Mouse (Mus musculus): ENCODE data around the gene Ugt1a7c. TPM values are rescaled to one million over a fixed set of nuclear protein-coding genes. Genes with fewer than 3 reads are reported as not detected.
"Not testable (repeated sequence)": the region's sequence is repeated elsewhere in the genome, so short reads cannot be mapped to it uniquely, and the experiment has no call there.

Ugt1a7c gene
- polyA plus RNA-seq, 1 experiment from 2014 or later, result 0.70 TPM

GRCm38 (mm10) chr1:88129091-88129490 is 34.2 kb downstream of the Ugt1a7c start:
- H3K36me3 ChIP-seq (replicated peaks); H3K27ac ChIP-seq; H3K9ac ChIP-seq; H3K4me2 ChIP-seq; H3K27me3 ChIP-seq; H3K4me1 ChIP-seq; H3K4me3 ChIP-seq (replicated peaks); H3K9me3 ChIP-seq; ATAC-seq (ENCODE audit: low FRiP score): not testable (repeated sequence)
- 92% methylated on average over 2 of the region's 2 CpGs for WGBS

- not testable (repeated sequence) for H3K4me3 ChIP-seq (replicated peaks); H3K27me3 ChIP-seq; H3K9me3 ChIP-seq; H3K9ac ChIP-seq; H3K4me2 ChIP-seq; H3K36me3 ChIP-seq (replicated peaks); ATAC-seq (ENCODE audit: low FRiP score); H3K4me1 ChIP-seq; H3K27ac ChIP-seq
- WGBS, result 97% methylated on average over 1 of the region's 1 CpGs
These were observed 35.4 kb downstream of the Ugt1a7c start for GRCm38 (mm10) chr1:88130223-88130622.

GRCm38 (mm10) chr1:88133908-88134456 is 39.1 kb downstream of the Ugt1a7c start:
- H3K4me2 ChIP-seq, result no peak overlapping the region
- no peaks in the 10 kb centered on the region for H3K27me3 ChIP-seq
- ATAC-seq (ENCODE audit: low FRiP score), result no peak
- H3K9ac ChIP-seq, result no peak overlapping the region
- 54% methylated on average over 3 of the region's 3 CpGs for WGBS
- H3K36me3 ChIP-seq (replicated peaks), result no peaks in the 10 kb centered on the region
- no peak overlapping the region for H3K4me3 ChIP-seq (replicated peaks)
- H3K27ac ChIP-seq, result 0 out of 2 replicates have a peak overlapping the region, but pooled peaks have one; percentile 37
- peaks cover 10% of the 10 kb centered on the region for H3K4me1 ChIP-seq
- H3K9me3 ChIP-seq, result no peaks in the 10 kb centered on the region

GRCm38 (mm10) chr1:88134457-88135011 is 39.7 kb downstream of the Ugt1a7c start, which contains the start of gene Ugt1a6a:
TSS of gene Ugt1a6a (plus strand) at chr1:88134809.
- not testable (repeated sequence) for ATAC-seq (ENCODE audit: low FRiP score)
- H3K27ac ChIP-seq, result 0 out of 2 replicates have a peak within 1 kb of the TSS, but pooled peaks have one; percentile 37
- 37% methylated on average over 5 of the region's 5 CpGs for WGBS

GRCm38 (mm10) chr1:88135229-88135904 is 40.5 kb downstream of the Ugt1a7c start:
- not testable (repeated sequence) for ATAC-seq (ENCODE audit: low FRiP score); H3K4me3 ChIP-seq (replicated peaks); H3K36me3 ChIP-seq (replicated peaks); H3K27ac ChIP-seq; H3K9me3 ChIP-seq; H3K9ac ChIP-seq; H3K27me3 ChIP-seq; H3K4me1 ChIP-seq; H3K4me2 ChIP-seq
- 87% methylated on average over 6 of the region's 6 CpGs for WGBS

More at GRCm38 (mm10) chr1:88134457-88135011, 39.7 kb downstream of the Ugt1a7c start, which contains the start of gene Ugt1a6a:
- H3K4me2 ChIP-seq; H3K27me3 ChIP-seq; H3K4me3 ChIP-seq (replicated peaks); H3K4me1 ChIP-seq; H3K36me3 ChIP-seq (replicated peaks); H3K9me3 ChIP-seq; H3K9ac ChIP-seq: not testable (repeated sequence)

GRCm38 (mm10) chr1:88136646-88137045 is 41.8 kb downstream of the Ugt1a7c start:
- 81% methylated on average over 2 of the region's 2 CpGs for WGBS
- no peak overlapping the region for H3K27ac ChIP-seq
- H3K4me1 ChIP-seq, result peaks cover 10% of the 10 kb centered on the region
- H3K27me3 ChIP-seq, result no peaks in the 10 kb centered on the region
- no peaks in the 10 kb centered on the region for H3K36me3 ChIP-seq (replicated peaks)
- no peak for ATAC-seq (ENCODE audit: low FRiP score)
- no peak overlapping the region for H3K9ac ChIP-seq
- no peak overlapping the region for H3K4me2 ChIP-seq
- H3K9me3 ChIP-seq, result no peaks in the 10 kb centered on the region
- no peak overlapping the region for H3K4me3 ChIP-seq (replicated peaks)

- no peak overlapping the region for H3K27ac ChIP-seq
- H3K4me2 ChIP-seq, result no peak overlapping the region
- peaks cover 10% of the 10 kb centered on the region for H3K4me1 ChIP-seq
- H3K9ac ChIP-seq, result no peak overlapping the region
- no peaks in the 10 kb centered on the region for H3K36me3 ChIP-seq (replicated peaks)
- no peaks in the 10 kb centered on the region for H3K27me3 ChIP-seq
- no peak for ATAC-seq (ENCODE audit: low FRiP score)
- 92% methylated on average over 3 of the region's 3 CpGs for WGBS
- no peaks in the 10 kb centered on the region for H3K9me3 ChIP-seq
- H3K4me3 ChIP-seq (replicated peaks), result no peak overlapping the region
These were observed 42.4 kb downstream of the Ugt1a7c start for GRCm38 (mm10) chr1:88137264-88137663.

GRCm38 (mm10) chr1:88138145-88138544 is 43.3 kb downstream of the Ugt1a7c start:
- WGBS, result 100% methylated on average over 1 of the region's 1 CpGs

GRCm38 (mm10) chr1:88140492-88140891 is 45.6 kb downstream of the Ugt1a7c start:
- not testable (repeated sequence) for H3K36me3 ChIP-seq (replicated peaks); H3K9ac ChIP-seq; ATAC-seq (ENCODE audit: low FRiP score); H3K4me1 ChIP-seq; H3K27me3 ChIP-seq; H3K4me3 ChIP-seq (replicated peaks); H3K4me2 ChIP-seq; H3K9me3 ChIP-seq; H3K27ac ChIP-seq
- WGBS, result 78% methylated on average over 1 of the region's 1 CpGs

More at GRCm38 (mm10) chr1:88138145-88138544, 43.3 kb downstream of the Ugt1a7c start:
- Histone ChIP-seq H3K27ac (no peak overlapping the region), H3K4me2 (no peak overlapping the region), H3K9ac (no peak overlapping the region), H3K4me1 (peaks cover 10% of the 10 kb centered on the region), H3K4me3 (replicated peaks) (no peak overlapping the region), H3K9me3 (no peaks in the 10 kb centered on the region), H3K27me3 (no peaks in the 10 kb centered on the region), H3K36me3 (replicated peaks) (no peaks in the 10 kb centered on the region)
- ATAC-seq (ENCODE audit: low FRiP score), result no peak

- H3K27me3 ChIP-seq; H3K9ac ChIP-seq; H3K4me2 ChIP-seq; H3K4me1 ChIP-seq; H3K4me3 ChIP-seq (replicated peaks); H3K27ac ChIP-seq; H3K9me3 ChIP-seq; H3K36me3 ChIP-seq (replicated peaks): not testable (repeated sequence)
- peak; percentile 39; the same call in 1 of the 2 replicates for ATAC-seq (ENCODE audit: low FRiP score)
- 4% methylated on average over 5 of the region's 5 CpGs for WGBS
These were observed 49.3 kb downstream of the Ugt1a7c start for GRCm38 (mm10) chr1:88143966-88144675.

GRCm38 (mm10) chr1:88145278-88145677 is 50.4 kb downstream of the Ugt1a7c start:
- H3K9ac ChIP-seq; H3K4me1 ChIP-seq; H3K36me3 ChIP-seq (replicated peaks); H3K27me3 ChIP-seq; H3K27ac ChIP-seq; ATAC-seq (ENCODE audit: low FRiP score); H3K4me2 ChIP-seq; H3K9me3 ChIP-seq; H3K4me3 ChIP-seq (replicated peaks): not testable (repeated sequence)
- WGBS, result 82% methylated on average over 2 of the region's 2 CpGs

- not testable (repeated sequence) for ATAC-seq (ENCODE audit: low FRiP score); H3K27ac ChIP-seq; H3K4me2 ChIP-seq; H3K4me1 ChIP-seq; H3K4me3 ChIP-seq (replicated peaks); H3K36me3 ChIP-seq (replicated peaks); H3K9me3 ChIP-seq; H3K9ac ChIP-seq; H3K27me3 ChIP-seq
- WGBS, result 71% methylated on average over 2 of the region's 2 CpGs
These were observed 55.3 kb downstream of the Ugt1a7c start for GRCm38 (mm10) chr1:88150133-88150532.

Data from forebrain, embryonic 12.5 days (tissue).